Mouse (Mus musculus) erythroblast, embryonic 14.5 days (primary cell): ENCODE measurements around the gene Tmem87b. TPM values are rescaled to one million over a fixed set of nuclear protein-coding genes. Genes with fewer than 3 reads are reported as not detected.
A peak's percentile ranks its signal among the peaks of the same experiment; 100 is the strongest.

Experiments
- H3K27me3 ChIP-seq: 2 replicates; pipeline ENCODE4 v1.6.1; 2012; ENCODE audit warnings: inconsistent platforms; ENCODE audit not compliant: control insufficient read depth
- H3K36me3 ChIP-seq: 2 replicates; pipeline ENCODE4 v1.6.1; 2012; ENCODE audit warnings: mild to moderate bottlenecking, inconsistent platforms; ENCODE audit not compliant: control insufficient read depth
- H3K4me1 ChIP-seq: 2 replicates; pipeline ENCODE4 v1.6.1; 2012; ENCODE audit warnings: inconsistent platforms; ENCODE audit not compliant: control insufficient read depth
- H3K4me3 ChIP-seq: replicated peaks from 2 replicates; pipeline ENCODE3; 2012; ENCODE audit warnings: moderate library complexity, mild to moderate bottlenecking, inconsistent platforms
- H3K9me3 ChIP-seq: 2 replicates; pipeline ENCODE4 v1.6.1; 2012; ENCODE audit warnings: low read length, inconsistent platforms, mixed read lengths; ENCODE audit not compliant: control insufficient read depth
- GATA1 ChIP-seq: IDR thresholded peaks from 2 replicates; pipeline ENCODE4 v1.6.1; 2012; ENCODE audit warnings: low read length, inconsistent platforms, mixed read lengths
- TAL1 ChIP-seq: IDR thresholded peaks from 3 replicates; pipeline ENCODE4 v1.6.1; 2012; ENCODE audit warnings: low read length, inconsistent platforms, mixed read lengths
- polyA plus RNA-seq: library from polyadenylated mRNA; stranded (reverse); fragments of >175 nt; gene quantifications from 2 replicates; pipeline ENCODE4 v1.2.3, GENCODE M21; 2012

Tmem87b gene
- 0.05 and 0.08 TPM in 2 replicates for polyA plus RNA-seq

DNA sequence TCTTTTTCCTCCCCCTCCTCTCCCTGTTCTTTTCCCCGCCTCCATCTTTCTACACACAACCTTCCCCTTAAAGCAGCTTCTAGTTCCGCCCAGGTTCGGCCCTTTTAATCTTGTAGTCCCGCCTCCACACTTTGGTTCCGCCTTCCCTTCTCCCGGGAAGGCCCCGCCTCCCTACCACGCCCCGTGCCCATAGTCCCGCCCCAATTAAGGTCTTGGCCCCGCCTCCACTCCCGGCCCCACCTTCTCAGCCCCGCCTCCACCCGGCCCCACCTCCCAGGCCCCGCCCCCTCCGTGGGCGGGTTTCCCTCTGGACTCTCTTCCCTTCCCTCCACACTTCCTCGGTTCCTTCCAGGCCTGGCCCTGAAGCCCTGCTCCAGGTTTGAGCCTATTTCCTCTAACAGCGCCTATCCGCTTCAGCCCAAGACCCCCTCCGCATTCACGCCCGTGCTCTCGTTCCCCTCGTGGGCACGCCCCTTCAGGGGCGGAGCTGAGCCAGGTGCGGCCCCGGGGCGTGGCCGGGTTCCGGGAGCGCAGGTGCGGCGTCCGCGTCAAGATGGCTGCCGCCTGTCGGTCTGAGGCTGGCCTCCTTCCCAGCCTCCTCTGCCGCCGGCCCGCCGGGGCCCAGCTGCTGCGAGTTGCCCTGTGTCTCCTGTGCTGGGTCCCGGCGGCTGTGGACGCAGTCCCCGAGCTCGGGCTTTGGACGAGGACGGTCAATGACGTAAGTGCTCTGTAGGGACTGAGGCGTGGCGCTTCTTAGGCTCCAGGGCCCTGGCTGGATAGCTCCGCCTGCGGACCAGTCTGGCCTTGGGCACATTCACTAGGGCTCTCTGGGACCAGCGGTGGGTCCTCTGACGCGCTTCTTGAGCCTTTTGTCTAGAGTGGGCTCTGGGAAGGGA is at the start of gene Tmem87b:
TSS of gene Tmem87b (plus strand) at position 333 of the 896 bp plus-strand sequence.
- Histone ChIP-seq H3K9me3 (no peaks in the 10 kb centered on the region), H3K4me3 (peak within 1 kb of the TSS; percentile 94), H3K36me3 (peaks cover 3% of the 10 kb centered on the region; the same call in 1 of the 2 replicates), H3K27me3 (peaks cover 12% of the 10 kb centered on the region), H3K4me1 (peaks cover 34% of the 10 kb centered on the region)
- no peak for TF ChIP-seq TAL1
- no peak for TF ChIP-seq GATA1

DNA sequence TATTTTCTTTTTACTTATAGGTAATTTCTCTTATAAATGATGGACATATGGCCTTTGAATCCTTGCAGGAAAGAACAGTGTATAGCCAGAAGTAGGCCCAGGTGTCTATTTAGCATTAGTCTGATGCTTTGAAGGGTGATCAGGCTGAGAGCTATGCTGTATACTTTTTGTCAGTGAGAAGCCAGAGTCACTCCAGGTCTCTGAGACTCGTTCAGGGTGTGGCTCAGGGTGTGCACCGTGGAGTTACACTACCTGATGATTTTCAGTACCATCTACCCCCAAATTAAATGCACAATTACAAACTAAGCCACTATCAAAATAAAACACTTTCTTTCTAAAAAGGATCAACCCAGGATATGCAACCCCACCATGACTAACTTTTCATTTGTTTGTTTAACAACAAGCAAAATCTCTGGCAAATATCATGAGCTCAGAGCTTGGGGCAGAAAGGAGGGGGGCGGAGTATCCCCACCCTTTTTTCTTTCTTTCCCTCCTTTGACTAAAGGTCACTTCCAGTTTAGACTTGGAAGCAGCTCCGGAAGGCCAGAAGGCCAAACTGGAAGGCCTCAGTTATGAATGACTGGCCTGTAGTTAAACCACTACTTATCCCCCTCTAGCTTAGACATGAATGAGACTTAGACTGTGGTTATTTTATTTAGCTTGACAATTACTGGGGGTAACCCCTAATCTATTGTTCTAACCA is 49.2 kb upstream of the Tmem87b start:
- no peaks in the 10 kb centered on the region for H3K4me1 ChIP-seq
- no peaks in the 10 kb centered on the region for H3K27me3 ChIP-seq
- no peak overlapping the region for H3K4me3 ChIP-seq
- no peaks in the 10 kb centered on the region; the same call in 1 of the 2 replicates for H3K36me3 ChIP-seq
- no peak for TF ChIP-seq GATA1
- no peak for TF ChIP-seq TAL1
- H3K9me3 ChIP-seq: no peaks in the 10 kb centered on the region

DNA sequence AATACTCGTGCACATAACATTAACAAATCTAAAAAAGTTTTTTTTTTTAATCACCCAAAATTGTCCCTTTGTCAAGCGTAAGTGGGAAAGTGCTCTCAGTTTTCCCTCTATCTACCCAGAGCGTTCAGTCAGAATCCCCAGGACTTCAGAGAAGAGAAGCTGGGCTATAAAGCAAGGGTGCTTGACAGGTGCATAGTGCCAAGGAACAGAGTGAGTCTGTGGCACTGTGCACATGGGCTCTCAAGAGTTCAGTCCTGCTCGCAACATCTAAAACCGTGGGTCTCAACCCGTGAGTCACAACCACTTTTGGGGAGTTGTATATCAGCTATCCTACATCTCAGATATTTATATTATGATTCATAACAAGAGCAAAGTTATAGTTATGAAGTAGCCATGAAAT is 47.4 kb upstream of the Tmem87b start:
- Histone ChIP-seq H3K9me3 (no peaks in the 10 kb centered on the region), H3K4me3 (no peak overlapping the region), H3K27me3 (no peaks in the 10 kb centered on the region), H3K36me3 (no peaks in the 10 kb centered on the region; the same call in 1 of the 2 replicates), H3K4me1 (no peaks in the 10 kb centered on the region)
- TF ChIP-seq TAL1 (no peak), GATA1 (no peak)

DNA sequence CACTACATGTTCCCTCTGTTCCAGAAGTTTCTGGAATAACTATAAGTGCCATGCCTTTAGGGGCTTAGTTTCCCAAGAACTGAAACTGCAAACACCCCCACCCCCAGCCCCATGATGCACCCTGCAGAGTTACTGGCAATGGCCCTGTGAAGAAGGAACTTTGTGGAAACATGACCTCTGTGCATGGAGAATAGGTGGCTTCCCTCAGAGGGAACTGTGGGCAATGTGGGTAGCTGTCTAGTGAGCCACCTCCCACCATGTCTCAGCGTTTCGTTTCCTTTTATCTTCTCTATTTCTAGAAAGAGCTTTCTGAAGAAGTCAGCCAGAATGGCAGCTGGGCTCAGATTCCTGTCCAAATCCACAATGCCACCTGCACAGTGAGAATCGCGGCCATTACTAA is 46.9 kb upstream of the Tmem87b start:
- no peak for TF ChIP-seq GATA1
- no peak for TF ChIP-seq TAL1
- Histone ChIP-seq H3K36me3 (no peaks in the 10 kb centered on the region; the same call in 1 of the 2 replicates), H3K27me3 (no peaks in the 10 kb centered on the region), H3K9me3 (no peaks in the 10 kb centered on the region), H3K4me3 (no peak overlapping the region), H3K4me1 (no peaks in the 10 kb centered on the region)

DNA sequence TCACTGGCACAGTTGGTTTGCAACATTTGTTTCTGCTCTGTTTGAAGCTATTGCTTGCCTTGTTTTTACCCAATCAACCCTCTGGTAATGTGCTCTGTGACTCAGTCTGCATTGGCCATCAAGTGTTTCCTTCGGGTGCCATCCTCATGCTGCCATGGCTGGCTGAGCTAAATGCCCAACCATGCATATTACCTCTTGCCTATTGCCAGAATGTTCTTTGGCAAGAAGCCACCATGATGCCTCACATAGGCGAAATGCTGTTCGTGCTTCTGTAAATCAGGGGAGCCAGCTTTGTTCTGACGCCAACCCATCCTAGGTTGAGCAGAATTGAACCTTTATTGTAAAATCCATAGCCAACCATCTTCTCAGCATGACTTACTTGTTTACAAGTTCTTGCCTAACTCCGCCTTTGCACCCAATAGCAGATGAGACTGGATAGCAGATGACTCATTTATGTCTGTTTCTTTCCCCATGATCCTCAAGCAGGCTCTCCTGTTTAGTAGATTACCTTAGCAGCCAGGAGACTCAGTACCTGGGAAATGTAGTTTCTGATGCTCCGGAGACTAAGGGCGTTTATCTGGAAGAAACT is 46.1 kb upstream of the Tmem87b start:
- TF ChIP-seq GATA1: no peak
- H3K4me1 ChIP-seq: no peaks in the 10 kb centered on the region
- H3K9me3 ChIP-seq: no peaks in the 10 kb centered on the region
- no peaks in the 10 kb centered on the region; the same call in 1 of the 2 replicates for H3K36me3 ChIP-seq
- no peaks in the 10 kb centered on the region for H3K27me3 ChIP-seq
- no peak overlapping the region for H3K4me3 ChIP-seq

DNA sequence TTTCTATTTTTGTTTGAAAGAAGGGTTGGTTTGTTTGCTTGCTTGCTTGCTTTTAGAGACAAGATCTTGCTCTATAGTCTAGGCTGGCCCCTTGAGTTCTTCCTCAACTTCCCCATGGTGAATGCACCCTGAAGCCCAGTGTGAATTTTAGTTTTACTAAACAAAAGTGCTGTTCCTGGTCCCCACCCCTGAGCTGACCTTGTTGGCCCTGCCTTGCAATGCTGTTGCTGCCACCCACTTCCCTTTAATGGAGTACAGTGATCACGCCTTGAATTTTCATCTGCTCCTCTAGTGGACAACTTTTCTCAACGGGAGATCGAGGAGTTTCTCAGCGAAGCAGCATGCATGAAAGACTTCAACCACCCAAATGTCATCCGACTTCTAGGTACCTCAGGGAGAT is 35.7 kb upstream of the Tmem87b start:
- Histone ChIP-seq H3K9me3 (no peaks in the 10 kb centered on the region), H3K4me1 (no peaks in the 10 kb centered on the region), H3K27me3 (no peaks in the 10 kb centered on the region), H3K4me3 (no peak overlapping the region), H3K36me3 (no peaks in the 10 kb centered on the region; the same call in 1 of the 2 replicates)
- no peak for TF ChIP-seq GATA1
- no peak for TF ChIP-seq TAL1

DNA sequence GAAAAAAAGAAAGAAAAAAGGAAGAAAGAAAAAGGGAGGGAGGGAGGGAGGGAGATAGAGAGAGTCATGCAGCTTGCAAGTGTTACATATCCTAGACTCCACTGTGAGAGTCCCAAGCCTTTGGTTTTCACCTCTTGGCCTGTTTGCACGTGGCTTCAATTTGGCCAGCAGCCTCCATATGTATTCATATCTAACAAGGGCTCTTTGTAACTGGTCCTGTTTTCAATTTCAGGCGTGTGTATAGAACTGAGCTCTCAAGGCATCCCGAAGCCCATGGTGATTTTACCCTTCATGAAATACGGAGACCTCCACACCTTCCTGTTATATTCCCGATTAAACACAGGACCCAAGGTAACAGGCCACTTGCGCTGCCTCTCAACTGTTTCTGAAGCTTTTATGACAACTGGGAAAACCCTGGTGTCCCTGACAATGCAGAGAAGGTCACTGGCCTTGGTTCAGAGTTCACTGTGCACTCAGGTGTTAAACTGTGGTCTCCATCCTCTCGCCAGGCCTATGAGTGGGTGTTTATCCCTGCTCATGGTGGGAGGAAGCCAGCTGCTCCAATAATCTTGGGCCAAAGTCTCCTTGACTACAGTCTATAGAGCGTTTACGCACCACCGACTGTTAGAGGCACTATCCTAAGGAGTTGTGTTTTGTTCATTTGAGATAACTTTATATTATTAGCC is 34.1 kb upstream of the Tmem87b start:
- Histone ChIP-seq H3K4me1 (no peaks in the 10 kb centered on the region), H3K4me3 (no peak overlapping the region), H3K9me3 (no peaks in the 10 kb centered on the region), H3K27me3 (no peaks in the 10 kb centered on the region), H3K36me3 (no peaks in the 10 kb centered on the region; the same call in 1 of the 2 replicates)
- TF ChIP-seq TAL1 (no peak), GATA1 (no peak)

DNA sequence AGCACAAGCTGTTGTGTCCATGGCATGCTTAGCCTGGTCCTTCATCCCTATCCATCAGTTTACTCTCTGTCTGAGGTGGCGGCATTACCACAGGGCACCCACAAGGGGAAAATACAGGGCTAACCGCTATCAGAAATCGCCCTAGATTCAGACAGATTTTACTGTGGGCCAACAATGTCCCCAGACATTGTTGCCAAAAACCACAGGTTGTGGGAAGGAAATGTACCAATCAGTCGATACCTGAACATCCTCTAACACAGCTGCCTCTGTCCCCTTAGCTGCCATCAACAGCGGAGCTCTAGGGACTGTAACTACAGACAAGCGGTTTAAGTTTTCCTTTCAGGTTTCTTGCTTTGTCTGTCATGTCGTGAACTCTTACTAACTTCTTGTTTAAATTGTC is 33.1 kb upstream of the Tmem87b start:
- Histone ChIP-seq H3K27me3 (no peaks in the 10 kb centered on the region), H3K36me3 (no peaks in the 10 kb centered on the region; the same call in 1 of the 2 replicates), H3K9me3 (no peaks in the 10 kb centered on the region), H3K4me3 (no peak overlapping the region), H3K4me1 (no peaks in the 10 kb centered on the region)
- no peak for TF ChIP-seq TAL1
- no peak for TF ChIP-seq GATA1
